Mouse (Mus musculus) B cell, adult 62 days (primary cell): ENCODE measurements around the gene Zfp512b. TPM values are rescaled to one million over a fixed set of nuclear protein-coding genes. Genes with fewer than 3 reads are reported as not detected.

Experiments
- total RNA-seq: library from RNA; stranded (reverse); gene quantifications from 4 replicates; pipeline ENCODE4 v1.2.4, GENCODE M21; 2023

Gene Zfp512b
- total RNA-seq: 43.7 to 53.6 TPM (median 48.1 TPM) in 4 replicates

GRCm38 (mm10) chr2:181592231-181593041, at the start of gene Zfp512b:
TSS of gene Zfp512b (minus strand) at chr2:181592803.

GRCm38 (mm10) chr2:181598454-181599351, 6.1 kb upstream of the Zfp512b start, which contains the start of gene Samd10:
TSS of gene Samd10 (minus strand) at chr2:181599212.

GRCm38 (mm10) chr2:181591528-181592085, 996 bp downstream of the Zfp512b start, which contains the start of gene Prpf6:
TSS of gene Prpf6 (plus strand) at chr2:181591868.

GRCm38 (mm10) chr2:181584411-181584942, 8.1 kb downstream of the Zfp512b start, which contains the start of gene Uckl1:
TSS of gene Uckl1 (minus strand) at chr2:181584892.

Other genes starting within 250 kb of the Zfp512b start
- 69.0 to 80.3 TPM (median 72.6 TPM) in 4 replicates for gene Zgpat, start 227.9 kb downstream of the Zfp512b start, total RNA-seq
- gene Arfrp1, start 227.4 kb downstream of the Zfp512b start, total RNA-seq: 80.6 to 90.5 TPM (median 89.1 TPM) in 4 replicates
- 51.3 to 57.5 TPM (median 54.5 TPM) in 4 replicates for gene Lime1, start 212.7 kb downstream of the Zfp512b start, total RNA-seq
- 0.78 to 2.7 TPM (median 0.97 TPM) in 4 replicates for gene Zbtb46, start 133.4 kb downstream of the Zfp512b start, total RNA-seq
- 0.54 TPM in 1 of 4 replicates, not detected in the others for gene Abhd16b, start 99.6 kb downstream of the Zfp512b start, total RNA-seq
- 76.1 to 88.7 TPM (median 83.7 TPM) in 4 replicates for gene Tpd52l2, start 95.7 kb downstream of the Zfp512b start, total RNA-seq
- gene Dnajc5, start 72.3 kb downstream of the Zfp512b start, total RNA-seq: 114 to 126 TPM (median 121 TPM) in 4 replicates
- gene Uckl1, start 7.9 kb downstream of the Zfp512b start, total RNA-seq: 154 to 176 TPM (median 155 TPM) in 4 replicates
- gene Prpf6, start 935 bp downstream of the Zfp512b start, total RNA-seq: 57.2 to 63.1 TPM (median 59.7 TPM) in 4 replicates
- gene Samd10, start 6.4 kb upstream of the Zfp512b start, total RNA-seq: 11.7 to 13.1 TPM (median 13.0 TPM) in 4 replicates
- gene Gm29797, start 64.2 kb upstream of the Zfp512b start, total RNA-seq: not detected in 4 replicates
- gene Sox18, start 78.8 kb upstream of the Zfp512b start, total RNA-seq: not detected in 4 replicates
- gene Tcea2, start 87.5 kb upstream of the Zfp512b start, total RNA-seq: 23.0 to 25.8 TPM (median 23.3 TPM) in 4 replicates
- gene Rgs19, start 101.2 kb upstream of the Zfp512b start, total RNA-seq: 147 to 159 TPM (median 155 TPM) in 4 replicates
- gene Lkaaear1, start 105.6 kb upstream of the Zfp512b start, total RNA-seq: not detected in 4 replicates
- 0.42 to 1.0 TPM (median 0.80 TPM) in 4 replicates for gene Oprl1, start 122.2 kb upstream of the Zfp512b start, total RNA-seq
- gene Myt1, start 170.5 kb upstream of the Zfp512b start, total RNA-seq: not detected in 4 replicates
- 40.4 to 49.8 TPM (median 44.9 TPM) in 4 replicates for gene Pcmtd2, start 245.1 kb upstream of the Zfp512b start, total RNA-seq